Mouse (Mus musculus) forebrain, embryonic 13.5 days (tissue): Measurements from ENCODE around the gene Mt2. TPM values are rescaled to one million over a fixed set of nuclear protein-coding genes. Genes with fewer than 3 reads are reported as not detected.
"Not testable (repeated sequence)": the region's sequence is repeated elsewhere in the genome, so short reads cannot be mapped to it uniquely, and the experiment has no call there.

Experiments
- ATAC-seq: fragments of 200-750 bp; cut with Nextera tagmentation; 2 replicates; pipeline ENCODE4 v1.8.0; 2017
- H3K27ac ChIP-seq: fragments of 300-500 bp; sonication (generic); 2 replicates; pipeline ENCODE4 v1.5.1; 2015; ENCODE audit warnings: inconsistent platforms, mild to moderate bottlenecking, moderate library complexity
- H3K27me3 ChIP-seq: fragments of 300-500 bp; sonication (generic); 2 replicates; pipeline ENCODE4 v1.6.1; 2015; ENCODE audit warnings: mild to moderate bottlenecking, inconsistent platforms
- H3K36me3 ChIP-seq: fragments of 300-500 bp; sonication (generic); 2 replicates; pipeline ENCODE4 v1.6.1; 2015; ENCODE audit warnings: mild to moderate bottlenecking, inconsistent platforms; ENCODE audit not compliant: poor library complexity, severe bottlenecking
- H3K4me1 ChIP-seq: fragments of 300-500 bp; sonication (generic); 2 replicates; pipeline ENCODE4 v1.6.1; 2015; ENCODE audit warnings: inconsistent platforms
- H3K4me2 ChIP-seq: fragments of 300-500 bp; sonication (generic); 2 replicates; pipeline ENCODE4 v1.6.1; 2015; ENCODE audit warnings: inconsistent platforms, mild to moderate bottlenecking, moderate library complexity
- H3K4me3 ChIP-seq: fragments of 300-500 bp; sonication (generic); 2 replicates; pipeline ENCODE4 v1.5.1; 2015; ENCODE audit warnings: mild to moderate bottlenecking, inconsistent platforms
- H3K9ac ChIP-seq: fragments of 300-500 bp; sonication (generic); 2 replicates; pipeline ENCODE4 v1.6.1; 2015; ENCODE audit warnings: mild to moderate bottlenecking, inconsistent platforms
- H3K9me3 ChIP-seq: fragments of 300-500 bp; sonication (generic); replicated peaks from 2 replicates; pipeline ENCODE4 v1.6.1; 2016; ENCODE audit warnings: inconsistent platforms
- WGBS: fragments of 180-500 bp; shearing (Covaris S2); methylation state at CpG from one replicate; pipeline ENCODE4 v1.1.7; 2015; 5-methylcytosine and 5-hydroxymethylcytosine counted together
- polyA plus RNA-seq: library from polyadenylated mRNA; unstranded; fragments of >200 nt; fragmentation: Nextera tagmentation; extraction: Ambion mirVana; gene quantifications from 2 replicates; pipeline ENCODE4 v1.2.1, GENCODE M21; 2015

Mt2 gene
- 41.0 and 48.0 TPM in 2 replicates for polyA plus RNA-seq

- under 1% methylated on average over 56 of the region's 56 CpGs for WGBS
- Histone ChIP-seq H3K36me3 (no peaks in the 10 kb centered on the region), H3K4me3 (peak within 1 kb of the TSS; percentile 51), H3K9ac (peak within 1 kb of the TSS; percentile 70), H3K4me1 (peaks cover 31% of the 10 kb centered on the region), H3K27me3 (peaks cover 69% of the 10 kb centered on the region), H3K4me2 (peak within 1 kb of the TSS; percentile 94), H3K27ac (no peak within 1 kb of the TSS), H3K9me3 (no peaks in the 10 kb centered on the region)
- peak; percentile 57 for ATAC-seq
Measured at GRCm38 (mm10) chr8:94172075-94172808, at the start of gene Mt2. Gene Mt2 (plus strand): TSS chr8:94172664.

- Histone ChIP-seq H3K4me2 (no peak overlapping the region), H3K9ac (no peak overlapping the region), H3K4me1 (peaks cover 59% of the 10 kb centered on the region), H3K4me3 (no peak overlapping the region), H3K27me3 (no peaks in the 10 kb centered on the region), H3K36me3 (no peaks in the 10 kb centered on the region), H3K27ac (peak overlapping the region; percentile 51), H3K9me3 (no peaks in the 10 kb centered on the region)
- no peak for ATAC-seq
- 47% methylated on average over 8 of the region's 8 CpGs for WGBS
Measured at GRCm38 (mm10) chr8:94122711-94123468, 49.6 kb upstream of the Mt2 start.

GRCm38 (mm10) chr8:94127711-94128110, 44.8 kb upstream of the Mt2 start:
- Histone ChIP-seq H3K27me3 (no peaks in the 10 kb centered on the region), H3K4me3 (no peak overlapping the region), H3K4me2 (no peak overlapping the region), H3K9ac (no peak overlapping the region), H3K9me3 (no peaks in the 10 kb centered on the region), H3K27ac (peak overlapping the region; percentile 65; the same call in 1 of the 2 replicates), H3K36me3 (no peaks in the 10 kb centered on the region), H3K4me1 (peaks cover 32% of the 10 kb centered on the region)
- peak; percentile 53 for ATAC-seq
- WGBS, result 24% methylated on average over 6 of the region's 6 CpGs

GRCm38 (mm10) chr8:94129133-94129789, 43.2 kb upstream of the Mt2 start:
- Histone ChIP-seq H3K27me3 (no peaks in the 10 kb centered on the region), H3K4me2 (no peak overlapping the region), H3K9me3 (no peaks in the 10 kb centered on the region), H3K4me3 (no peak overlapping the region), H3K4me1 (peaks cover 17% of the 10 kb centered on the region), H3K9ac (no peak overlapping the region), H3K27ac (no peak overlapping the region), H3K36me3 (no peaks in the 10 kb centered on the region)
- 71% methylated on average over 6 of the region's 6 CpGs for WGBS
- peak; percentile 67; the same call in 1 of the 2 replicates for ATAC-seq

- Histone ChIP-seq H3K36me3 (no peaks in the 10 kb centered on the region), H3K27me3 (no peaks in the 10 kb centered on the region), H3K27ac (no peak overlapping the region), H3K4me2 (no peak overlapping the region), H3K4me3 (no peak overlapping the region), H3K4me1 (peaks cover 17% of the 10 kb centered on the region), H3K9ac (no peak overlapping the region), H3K9me3 (no peaks in the 10 kb centered on the region)
- ATAC-seq, result no peak
- WGBS, result 92% methylated on average over 4 of the region's 4 CpGs
Measured at GRCm38 (mm10) chr8:94130126-94130525, 42.3 kb upstream of the Mt2 start.

- H3K4me1 ChIP-seq, result peaks cover 16% of the 10 kb centered on the region
- H3K9me3 ChIP-seq, result no peaks in the 10 kb centered on the region
- no peak for ATAC-seq
- no peaks in the 10 kb centered on the region for H3K27me3 ChIP-seq
- WGBS, result 82% methylated on average over 5 of the region's 5 CpGs
- H3K4me3 ChIP-seq, result no peak overlapping the region
- no peak overlapping the region for H3K9ac ChIP-seq
- H3K36me3 ChIP-seq, result no peaks in the 10 kb centered on the region
- no peak overlapping the region for H3K27ac ChIP-seq
- H3K4me2 ChIP-seq, result no peak overlapping the region
Measured at GRCm38 (mm10) chr8:94132096-94132495, 40.4 kb upstream of the Mt2 start.

- not testable (repeated sequence) for H3K9ac ChIP-seq, H3K27me3 ChIP-seq, H3K9me3 ChIP-seq, H3K27ac ChIP-seq, H3K4me3 ChIP-seq, H3K36me3 ChIP-seq, ATAC-seq, H3K4me1 ChIP-seq, H3K4me2 ChIP-seq
- WGBS, result 84% methylated on average over 3 of the region's 3 CpGs
Measured at GRCm38 (mm10) chr8:94134601-94135000, 37.9 kb upstream of the Mt2 start.

GRCm38 (mm10) chr8:94135556-94135955, 36.9 kb upstream of the Mt2 start:
- H3K27ac ChIP-seq, result no peak overlapping the region
- ATAC-seq, result no peak
- H3K4me1 ChIP-seq, result no peaks in the 10 kb centered on the region
- H3K9me3 ChIP-seq, result no peaks in the 10 kb centered on the region
- H3K4me2 ChIP-seq, result no peak overlapping the region
- no peak overlapping the region for H3K9ac ChIP-seq
- no peaks in the 10 kb centered on the region for H3K27me3 ChIP-seq
- H3K36me3 ChIP-seq, result no peaks in the 10 kb centered on the region
- H3K4me3 ChIP-seq, result no peak overlapping the region
- whole genome bisulfite sequencing, result 91% methylated on average over 6 of the region's 6 CpGs

- no peaks in the 10 kb centered on the region for H3K9me3 ChIP-seq
- no peak overlapping the region for H3K4me3 ChIP-seq
- WGBS, result 81% methylated on average over 7 of the region's 7 CpGs
- no peaks in the 10 kb centered on the region for H3K36me3 ChIP-seq
- H3K9ac ChIP-seq, result no peak overlapping the region
- no peaks in the 10 kb centered on the region for H3K4me1 ChIP-seq
- H3K4me2 ChIP-seq, result no peak overlapping the region
- no peaks in the 10 kb centered on the region for H3K27me3 ChIP-seq
- no peak overlapping the region for H3K27ac ChIP-seq
- no peak for ATAC-seq
Measured at GRCm38 (mm10) chr8:94136192-94136591, 36.3 kb upstream of the Mt2 start.

GRCm38 (mm10) chr8:94136933-94137332, 35.5 kb upstream of the Mt2 start, which contains the start of gene Mt4:
Gene Mt4 (plus strand): TSS chr8:94137197.
- Histone ChIP-seq H3K4me3 (no peak within 1 kb of the TSS), H3K9me3 (no peaks in the 10 kb centered on the region), H3K4me2 (no peak within 1 kb of the TSS), H3K27ac (no peak within 1 kb of the TSS), H3K9ac (no peak within 1 kb of the TSS), H3K4me1 (no peaks in the 10 kb centered on the region), H3K36me3 (no peaks in the 10 kb centered on the region), H3K27me3 (no peaks in the 10 kb centered on the region)
- 45% methylated on average over 6 of the region's 6 CpGs for WGBS
- ATAC-seq, result no peak

GRCm38 (mm10) chr8:94140266-94140795, 32.1 kb upstream of the Mt2 start:
- WGBS, result 86% methylated on average over 4 of the region's 4 CpGs
- no peaks in the 10 kb centered on the region for H3K36me3 ChIP-seq
- no peak overlapping the region for H3K4me3 ChIP-seq
- ATAC-seq, result no peak
- no peak overlapping the region for H3K4me2 ChIP-seq
- no peak overlapping the region for H3K9ac ChIP-seq
- no peaks in the 10 kb centered on the region for H3K27me3 ChIP-seq
- H3K27ac ChIP-seq, result no peak overlapping the region
- no peaks in the 10 kb centered on the region for H3K9me3 ChIP-seq
- no peaks in the 10 kb centered on the region for H3K4me1 ChIP-seq

GRCm38 (mm10) chr8:94148236-94148635, 24.2 kb upstream of the Mt2 start:
- no peak overlapping the region for H3K4me3 ChIP-seq
- no peaks in the 10 kb centered on the region for H3K9me3 ChIP-seq
- WGBS, result 36% methylated on average over 5 of the region's 5 CpGs
- H3K4me1 ChIP-seq, result peaks cover 21% of the 10 kb centered on the region
- no peak overlapping the region for H3K27ac ChIP-seq
- H3K4me2 ChIP-seq, result no peak overlapping the region
- H3K9ac ChIP-seq, result no peak overlapping the region
- H3K36me3 ChIP-seq, result no peaks in the 10 kb centered on the region
- ATAC-seq, result no peak
- no peaks in the 10 kb centered on the region for H3K27me3 ChIP-seq
